Mouse (Mus musculus) gastrocnemius, postnatal 36 days (tissue): ENCODE results near the gene Grem1. TPM values are rescaled to one million over a fixed set of nuclear protein-coding genes. Genes with fewer than 3 reads are reported as not detected.

Experiments used
- DNase-seq, 2 experiments: peaks; one replicate each; pipeline ENCODE4 v3.0.0; 2022
- intact Hi-C: fragments of 180-260 bp; cut with DNase I; formaldehyde crosslinking; loops from one replicate; pipeline ENCODE4 v1.15.1; 2025
- total RNA-seq, 2 experiments: library from RNA; stranded (reverse); gene quantifications; 2 replicates each; pipeline ENCODE4 v1.2.3; 2021

Gene Grem1
- total RNA-seq, 2 experiments from 2014 or later = not detected

DNA sequence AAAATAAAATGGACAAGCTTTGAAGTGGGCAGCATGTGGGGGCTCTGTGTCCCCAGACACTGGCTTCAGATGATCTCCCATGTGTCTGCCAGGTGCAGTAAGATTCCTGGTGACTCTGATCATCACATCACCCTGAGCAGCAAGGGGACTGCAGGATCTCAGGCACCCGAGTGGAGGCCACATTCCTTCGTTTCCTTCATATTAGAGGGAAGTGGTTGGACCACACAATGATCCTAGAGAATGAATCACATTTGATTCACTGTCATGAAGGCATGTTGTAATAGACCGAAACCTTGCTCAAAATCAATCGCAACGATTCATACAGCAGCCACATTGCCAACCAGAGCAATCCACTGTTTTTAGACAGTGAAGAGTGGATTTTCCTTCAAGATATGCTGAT is 6.5 kb upstream of the Grem1 start:
- intact Hi-C loops = loop anchor here (2.0 kb wide), 1 partner anchor 46 kb away; no protein-coding TSS in a partner anchor
- DNase-seq = no peak

DNA sequence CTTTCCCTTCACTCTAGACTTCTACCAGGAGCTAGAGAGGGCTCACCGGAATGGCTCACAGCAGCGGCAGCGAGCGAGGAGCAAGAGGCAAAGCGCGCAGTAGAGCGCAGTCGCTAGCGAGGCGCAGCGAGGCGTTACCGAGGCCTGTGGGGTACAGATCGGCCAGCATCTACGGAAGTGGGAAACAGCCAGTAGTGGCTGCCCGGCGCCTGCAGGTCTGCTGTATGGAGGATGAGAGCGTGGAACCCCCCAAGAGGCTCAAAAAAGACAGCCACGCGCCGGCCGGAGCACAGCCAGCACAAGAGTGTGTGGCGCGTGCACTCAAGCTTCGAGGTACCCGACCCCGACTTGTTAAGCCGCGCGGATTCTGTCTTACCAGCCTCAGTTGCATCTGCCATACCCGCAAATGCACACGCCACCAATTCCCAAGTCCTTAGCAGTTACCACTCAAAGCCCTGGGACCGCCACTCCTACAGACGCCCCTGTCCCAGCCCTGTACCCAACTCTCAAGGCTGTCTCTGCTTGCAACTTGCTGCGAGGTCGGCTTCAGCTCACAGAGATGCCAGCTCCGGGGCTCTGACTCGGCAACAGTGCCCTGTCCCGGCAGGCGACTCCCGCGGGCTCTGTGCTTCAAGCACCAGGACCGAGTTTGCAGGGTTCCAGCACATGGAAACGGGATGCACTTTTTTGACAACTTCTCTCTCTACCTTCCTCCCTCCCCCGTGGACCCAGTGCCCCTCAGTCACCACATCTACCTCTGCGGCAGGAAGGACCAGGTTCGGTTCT is 728 bp downstream of the Grem1 start:
- intact Hi-C loops = no loop called here
- DNase-seq = no peak

DNA sequence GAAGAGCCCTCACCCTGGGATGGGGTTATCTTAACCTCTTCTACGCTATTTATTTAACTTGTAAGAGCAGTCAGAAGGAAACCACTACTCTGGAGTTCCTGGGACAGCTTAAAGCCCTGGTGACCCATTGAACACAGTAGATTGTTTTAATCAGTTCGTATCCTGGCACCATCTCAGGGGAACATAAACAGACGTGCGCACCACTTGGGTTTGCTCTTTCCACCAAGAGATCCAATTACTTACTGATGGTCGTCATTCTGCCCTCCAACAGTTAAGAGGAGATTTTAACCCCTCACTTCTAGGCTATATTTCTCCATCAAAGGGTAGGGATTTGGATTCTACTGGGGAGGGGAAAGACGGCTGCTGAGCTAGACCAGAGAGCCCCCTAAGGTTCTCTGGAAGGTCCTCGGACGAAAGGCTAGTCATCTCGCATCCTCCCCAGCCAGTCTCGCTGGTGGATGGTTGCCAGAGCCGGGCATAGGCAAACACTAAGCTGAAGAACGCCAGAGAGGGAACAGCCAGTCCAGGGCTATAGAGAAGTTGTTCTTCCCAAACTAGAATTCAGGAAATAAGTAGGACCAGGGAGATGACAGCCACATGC is 1.4 kb downstream of the Grem1 start:
- intact Hi-C loops = no loop called here
- no peak for DNase-seq

DNA sequence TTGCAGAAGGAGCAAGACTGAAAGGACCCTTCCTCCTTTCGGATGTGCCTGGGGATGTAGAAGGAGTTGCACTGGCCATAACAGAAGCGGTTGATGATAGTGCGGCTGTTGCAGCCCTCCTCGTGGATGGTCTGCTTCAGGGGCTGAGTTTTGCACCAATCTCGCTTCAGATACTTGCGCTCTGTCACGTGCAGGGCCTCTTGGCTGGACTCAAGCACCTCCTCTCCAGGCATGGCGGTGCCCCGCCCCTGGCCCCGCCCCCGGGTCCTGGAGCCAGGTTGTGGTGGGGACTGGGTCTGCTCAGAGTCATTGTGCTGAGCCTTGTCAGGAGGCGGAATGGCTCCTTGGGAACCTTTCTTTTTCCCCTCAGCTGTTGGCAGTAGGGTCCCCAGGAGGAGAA is 8.7 kb downstream of the Grem1 start:
- intact Hi-C loops = no loop called here
- no peak for DNase-seq

DNA sequence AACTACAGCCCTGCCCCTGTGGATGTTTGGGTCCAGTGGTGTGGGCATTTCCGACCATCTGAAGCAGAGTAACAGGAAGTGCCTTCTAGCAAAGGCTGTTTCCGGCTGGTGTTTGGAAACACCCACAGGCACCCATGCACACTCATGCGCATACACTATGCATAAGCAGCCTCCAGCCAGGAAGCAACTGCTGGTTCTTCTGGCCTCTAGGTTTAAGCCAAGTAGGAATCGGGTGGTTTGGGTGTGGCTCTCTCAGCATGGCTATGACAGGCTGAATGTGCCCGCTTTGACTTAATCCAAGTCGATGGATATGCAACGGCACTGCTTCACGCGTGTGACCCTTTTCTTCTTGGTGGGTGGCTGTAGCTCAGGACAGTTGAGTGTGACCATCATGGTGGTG is 9.1 kb downstream of the Grem1 start:
- DNase-seq = no peak
- intact Hi-C loops = no loop called here

DNA sequence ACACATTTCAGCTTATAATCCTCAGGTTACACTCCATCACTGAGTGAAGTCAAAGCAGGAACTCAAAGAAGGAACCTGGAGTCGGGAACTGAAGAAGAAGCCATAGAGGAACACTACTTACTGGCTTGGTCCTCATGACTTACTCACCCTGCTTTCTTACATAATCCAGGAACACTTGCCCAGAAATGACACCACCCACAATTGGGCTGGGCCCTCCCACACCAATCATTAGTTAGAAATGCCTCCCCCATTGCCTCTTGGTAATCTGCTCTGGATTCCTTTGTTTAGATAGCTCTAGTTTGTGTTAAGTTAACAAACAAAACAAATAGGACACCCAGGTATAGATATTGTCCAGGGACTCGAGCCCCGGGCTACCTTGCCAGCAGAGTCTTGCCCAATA is 29.9 kb downstream of the Grem1 start:
- intact Hi-C loops = no loop called here
- no peak for DNase-seq

DNA sequence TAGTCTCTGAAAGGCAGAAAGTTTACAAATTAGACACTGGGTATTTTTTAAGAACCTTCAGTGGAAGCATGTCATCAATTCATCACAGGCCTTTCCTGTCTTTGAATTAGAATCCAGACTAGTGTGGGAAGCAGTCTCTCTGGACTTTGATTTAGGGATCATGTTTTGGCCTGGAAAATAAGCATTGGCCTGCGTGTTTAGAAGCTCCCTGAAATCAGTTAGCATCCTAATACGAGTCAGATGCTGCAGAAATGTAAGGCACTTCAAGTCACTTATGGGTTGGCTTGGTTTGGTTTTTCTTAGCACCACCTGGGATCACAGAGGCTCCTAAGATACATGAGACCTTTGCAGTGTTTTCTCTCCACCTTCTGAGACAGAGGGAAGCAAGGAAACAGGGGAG is 43.6 kb downstream of the Grem1 start:
- intact Hi-C loops = no loop called here
- DNase-seq = no peak

DNA sequence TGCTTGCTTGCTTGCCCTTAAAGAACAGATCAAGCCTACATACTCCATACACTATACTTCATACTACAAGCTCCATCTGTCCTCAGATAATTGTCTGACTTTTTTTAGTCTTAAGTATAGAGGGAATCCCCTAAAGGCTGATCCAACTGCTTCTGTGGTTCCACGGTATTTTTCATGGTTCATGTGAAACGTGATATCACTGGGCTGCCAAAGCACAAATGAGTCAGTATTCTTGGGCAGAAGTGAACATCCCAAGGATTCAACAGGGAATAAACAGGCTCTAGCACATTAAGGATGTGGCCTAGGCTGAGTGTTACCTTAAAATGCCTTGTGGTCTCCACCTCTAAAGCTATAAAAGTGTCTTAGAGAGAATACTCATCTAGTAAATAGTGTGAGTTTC is 45.0 kb downstream of the Grem1 start:
- DNase-seq = no peak
- intact Hi-C loops = no loop called here

DNA sequence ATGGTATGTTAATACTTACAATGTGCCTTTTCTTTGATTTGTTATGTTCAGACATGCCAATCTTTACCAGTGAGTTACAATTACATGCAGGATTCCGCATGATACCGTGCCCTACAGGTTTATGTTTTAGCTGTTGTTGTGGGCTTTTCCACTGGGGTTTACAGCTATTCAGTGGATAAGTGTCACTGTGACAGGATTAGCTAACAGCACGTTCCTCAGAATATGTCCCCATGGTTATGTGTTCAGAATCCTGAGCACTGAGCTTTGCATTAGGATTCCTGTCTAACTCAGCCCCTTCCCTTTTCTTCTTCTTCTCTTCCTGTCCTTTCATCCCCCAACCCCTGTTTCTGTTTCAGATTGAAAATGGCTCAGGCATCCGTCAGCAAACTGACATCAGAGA is 50.9 kb downstream of the Grem1 start:
- intact Hi-C loops = no loop called here
- DNase-seq = no peak

DNA sequence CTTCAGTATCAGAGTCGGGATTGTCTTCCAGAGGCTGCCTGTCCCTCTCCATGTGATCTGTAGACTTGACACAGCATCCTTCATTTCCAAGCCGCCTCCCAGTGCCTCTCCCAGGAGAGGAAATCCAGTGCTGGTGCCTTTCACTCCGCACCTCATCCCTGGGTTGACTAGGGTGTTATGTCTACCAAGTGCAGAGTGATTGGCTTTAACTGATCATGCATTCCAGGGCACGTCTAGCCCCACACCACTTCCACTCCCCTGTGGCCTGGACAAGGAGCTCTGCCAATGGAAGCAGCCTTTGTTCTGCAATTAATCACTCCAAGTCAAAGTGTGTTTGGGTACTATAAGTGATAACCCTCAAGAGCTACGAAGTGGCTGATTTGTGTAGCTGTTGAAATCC is 56.9 kb downstream of the Grem1 start:
- DNase-seq = no peak
- intact Hi-C loops = no loop called here

DNA sequence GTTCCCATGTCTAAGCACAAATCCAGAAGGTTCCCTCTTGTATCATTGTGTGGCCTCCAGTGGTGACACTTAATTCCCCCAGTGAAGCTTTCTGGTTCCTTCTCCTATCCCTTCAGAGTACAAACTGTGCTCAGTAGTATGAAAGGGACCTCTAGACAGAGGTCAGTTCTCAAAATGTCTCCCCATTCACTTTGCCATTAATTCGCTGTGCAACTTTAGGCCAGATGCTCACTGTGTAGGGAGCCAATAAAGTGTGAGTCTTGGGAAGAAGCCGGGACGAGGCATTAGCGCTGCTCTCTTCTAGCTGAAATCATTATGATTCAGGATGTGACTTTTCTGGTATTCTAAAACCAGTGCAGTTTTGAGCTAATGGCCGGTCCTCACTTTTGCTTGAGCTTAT is 61.8 kb downstream of the Grem1 start:
- intact Hi-C loops = no loop called here
- DNase-seq = no peak

DNA sequence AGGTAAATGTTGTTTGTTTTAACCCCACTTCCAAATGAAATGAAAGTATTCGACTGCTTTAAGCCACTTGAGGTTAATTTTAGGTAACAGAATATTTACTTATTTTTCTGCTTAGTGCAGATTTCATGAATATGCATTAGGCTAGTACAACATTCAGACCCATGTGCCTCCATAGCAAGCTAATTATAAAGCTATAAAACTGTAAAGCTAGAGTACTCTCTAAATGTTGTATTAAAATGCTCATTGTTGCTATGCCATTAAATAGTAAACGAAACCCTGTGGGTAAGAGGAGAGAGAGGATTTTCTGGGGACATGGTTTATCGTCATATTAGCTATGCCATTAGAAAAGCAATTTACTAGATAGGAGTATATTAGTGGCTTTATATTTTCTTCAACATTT is 62.2 kb downstream of the Grem1 start:
- intact Hi-C loops = no loop called here
- DNase-seq = no peak

Other genes with a start within 250 kb of the Grem1 start
- gene Scg5, start 70.5 kb upstream of the Grem1 start, total RNA-seq = not detected
- 1 to 10 TPM; 1.2 TPM for gene Arhgap11a, start 90.0 kb upstream of the Grem1 start, total RNA-seq